Mouse (Mus musculus) limb, embryonic 13.5 days (tissue): Measurements from ENCODE around the gene Tsks. TPM values are rescaled to one million over a fixed set of nuclear protein-coding genes. Genes with fewer than 3 reads are reported as not detected.

Experiments used
- ATAC-seq: fragments of 200-750 bp; cut with Nextera tagmentation; 2 replicates; pipeline ENCODE4 v1.8.0; 2017; ENCODE audit warnings: low read depth, moderate number of reproducible peaks, moderate TSS enrichment; ENCODE audit not compliant: low FRiP score
- H3K27ac ChIP-seq: fragments of 300-500 bp; sonication (generic); 2 replicates; pipeline ENCODE4 v1.5.1; 2015; ENCODE audit warnings: inconsistent platforms, mild to moderate bottlenecking, moderate library complexity
- H3K27me3 ChIP-seq: fragments of 300-500 bp; sonication (generic); 2 replicates; pipeline ENCODE4 v1.6.1; 2015; ENCODE audit warnings: mild to moderate bottlenecking, inconsistent platforms
- H3K36me3 ChIP-seq: fragments of 300-500 bp; sonication (generic); 2 replicates; pipeline ENCODE4 v1.6.1; 2015; ENCODE audit warnings: inconsistent platforms, mild to moderate bottlenecking, moderate library complexity
- H3K4me1 ChIP-seq: fragments of 300-500 bp; sonication (generic); 2 replicates; pipeline ENCODE4 v1.6.1; 2015; ENCODE audit warnings: inconsistent platforms
- H3K4me2 ChIP-seq: fragments of 300-500 bp; sonication (generic); replicated peaks from 2 replicates; pipeline ENCODE4 v1.6.1; 2015; ENCODE audit warnings: inconsistent platforms, mild to moderate bottlenecking, moderate library complexity
- H3K4me3 ChIP-seq: fragments of 300-500 bp; sonication (generic); 2 replicates; pipeline ENCODE4 v1.5.1; 2015; ENCODE audit warnings: moderate library complexity, mild to moderate bottlenecking, inconsistent platforms
- H3K9ac ChIP-seq: fragments of 300-500 bp; sonication (generic); 2 replicates; pipeline ENCODE4 v1.6.1; 2015; ENCODE audit warnings: mild to moderate bottlenecking, inconsistent platforms
- H3K9me3 ChIP-seq: fragments of 300-500 bp; sonication (generic); 2 replicates; pipeline ENCODE4 v1.6.1; 2016; ENCODE audit warnings: inconsistent platforms
- WGBS: fragments of 180-500 bp; shearing (Covaris S2); methylation state at CpG from one replicate; pipeline ENCODE4 v1.1.7; 2015; 5-methylcytosine and 5-hydroxymethylcytosine counted together
- polyA plus RNA-seq: library from polyadenylated mRNA; unstranded; fragments of >200 nt; fragmentation: Nextera tagmentation; extraction: Ambion mirVana; gene quantifications from 2 replicates; pipeline ENCODE4 v1.2.1, GENCODE M21; 2015

The Tsks gene
- polyA plus RNA-seq, 1 experiment from 2014 or later, result 0.25 TPM

GRCm38 (mm10) chr7:45004546-45004945 lies 61.5 kb downstream of the Tsks start:
- H3K27me3 ChIP-seq, result no peaks in the 10 kb centered on the region
- 43% methylated on average over 3 of the region's 3 CpGs for WGBS
- no peak overlapping the region for H3K4me3 ChIP-seq
- peaks cover 99% of the 10 kb centered on the region for H3K36me3 ChIP-seq
- H3K4me2 ChIP-seq, result no peak overlapping the region
- no peaks in the 10 kb centered on the region for H3K9me3 ChIP-seq
- no peak overlapping the region for H3K9ac ChIP-seq
- no peak for ATAC-seq
- H3K4me1 ChIP-seq, result peaks cover 9% of the 10 kb centered on the region
- H3K27ac ChIP-seq, result peak overlapping the region; percentile 39; the same call in 1 of the 2 replicates

GRCm38 (mm10) chr7:45005321-45005992 lies 62.5 kb downstream of the Tsks start:
- ATAC-seq, result no peak
- Histone ChIP-seq H3K4me1 (0 out of 2 replicates have a peak, but pooled peaks cover 4% of the 10 kb centered on the region), H3K4me3 (no peak overlapping the region), H3K27ac (no peak overlapping the region), H3K27me3 (no peaks in the 10 kb centered on the region), H3K9ac (0 out of 2 replicates have a peak overlapping the region, but pooled peaks have one; percentile 45), H3K4me2 (no peak overlapping the region), H3K9me3 (no peaks in the 10 kb centered on the region), H3K36me3 (peaks cover 99% of the 10 kb centered on the region)
- 88% methylated on average over 6 of the region's 6 CpGs for WGBS

GRCm38 (mm10) chr7:45006503-45006902 lies 63.5 kb downstream of the Tsks start:
- Histone ChIP-seq H3K9me3 (no peaks in the 10 kb centered on the region), H3K4me3 (no peak overlapping the region), H3K27ac (no peak overlapping the region), H3K4me2 (no peak overlapping the region), H3K9ac (no peak overlapping the region), H3K36me3 (peaks cover 98% of the 10 kb centered on the region), H3K27me3 (no peaks in the 10 kb centered on the region), H3K4me1 (0 out of 2 replicates have a peak, but pooled peaks cover 4% of the 10 kb centered on the region)
- ATAC-seq, result no peak
- 92% methylated on average over 12 of the region's 12 CpGs for WGBS

GRCm38 (mm10) chr7:45007141-45007540 lies 64.1 kb downstream of the Tsks start:
- no peak overlapping the region for H3K9ac ChIP-seq
- no peaks in the 10 kb centered on the region for H3K9me3 ChIP-seq
- H3K27ac ChIP-seq, result no peak overlapping the region
- H3K27me3 ChIP-seq, result no peaks in the 10 kb centered on the region
- H3K4me2 ChIP-seq, result no peak overlapping the region
- 0 out of 2 replicates have a peak, but pooled peaks cover 4% of the 10 kb centered on the region for H3K4me1 ChIP-seq
- WGBS, result 96% methylated on average over 29 of the region's 29 CpGs
- no peak overlapping the region for H3K4me3 ChIP-seq
- H3K36me3 ChIP-seq, result peaks cover 98% of the 10 kb centered on the region
- no peak for ATAC-seq

Other genes starting within 250 kb of the Tsks start
- not detected in 2 replicates for gene Izumo2, start 234.5 kb upstream of the Tsks start, polyA plus RNA-seq
- gene Vrk3, start 194.8 kb upstream of the Tsks start, polyA plus RNA-seq, result 35.0 and 37.2 TPM in 2 replicates
- gene Zfp473, start 192.2 kb upstream of the Tsks start, polyA plus RNA-seq, result 1.7 and 1.8 TPM in 2 replicates
- 97.3 and 102 TPM in 2 replicates for gene Nup62, start 127.1 kb upstream of the Tsks start, polyA plus RNA-seq
- 1.4 and 2.5 TPM in 2 replicates for gene Il4i1, start 126.8 kb upstream of the Tsks start, polyA plus RNA-seq
- gene Atf5, start 126.5 kb upstream of the Tsks start, polyA plus RNA-seq, result 3.2 and 3.6 TPM in 2 replicates
- gene Akt1s1, start 94.2 kb upstream of the Tsks start, polyA plus RNA-seq, result 112 and 122 TPM in 2 replicates
- gene Tbc1d17, start 94.1 kb upstream of the Tsks start, polyA plus RNA-seq, result 86.0 and 90.5 TPM in 2 replicates
- gene Pnkp, start 86.1 kb upstream of the Tsks start, polyA plus RNA-seq, result 33.1 and 33.9 TPM in 2 replicates
- gene Ptov1, start 73.4 kb upstream of the Tsks start, polyA plus RNA-seq, result 502 and 514 TPM in 2 replicates
- 118 and 119 TPM in 2 replicates for gene Med25, start 50.5 kb upstream of the Tsks start, polyA plus RNA-seq
- gene Fuz, start 47.1 kb upstream of the Tsks start, polyA plus RNA-seq, result 23.0 and 25.8 TPM in 2 replicates
- 76.1 and 81.6 TPM in 2 replicates for gene Ap2a1, start 13.7 kb upstream of the Tsks start, polyA plus RNA-seq
- gene Cpt1c, start 31.6 kb downstream of the Tsks start, polyA plus RNA-seq, result 33.9 and 35.0 TPM in 2 replicates
- gene Prmt1, start 43.4 kb downstream of the Tsks start, polyA plus RNA-seq, result 670 and 703 TPM in 2 replicates
- gene Irf3, start 54.4 kb downstream of the Tsks start, polyA plus RNA-seq, result 94.6 and 96.8 TPM in 2 replicates
- gene Bcl2l12, start 55.5 kb downstream of the Tsks start, polyA plus RNA-seq, result 77.3 and 78.4 TPM in 2 replicates
- gene Scaf1, start 73.2 kb downstream of the Tsks start, polyA plus RNA-seq, result 38.6 and 40.7 TPM in 2 replicates
- gene Rras, start 74.8 kb downstream of the Tsks start, polyA plus RNA-seq, result 27.5 and 29.1 TPM in 2 replicates
- gene Prr12, start 109.7 kb downstream of the Tsks start, polyA plus RNA-seq, result 14.5 and 15.3 TPM in 2 replicates
- 71.2 and 71.4 TPM in 2 replicates for gene Nosip, start 119.2 kb downstream of the Tsks start, polyA plus RNA-seq
- 22.3 and 24.5 TPM in 2 replicates for gene Prrg2, start 119.5 kb downstream of the Tsks start, polyA plus RNA-seq
- gene Rcn3, start 149.0 kb downstream of the Tsks start, polyA plus RNA-seq, result 462 and 483 TPM in 2 replicates
- 44.0 and 45.4 TPM in 2 replicates for gene Fcgrt, start 160.6 kb downstream of the Tsks start, polyA plus RNA-seq
- 1,512 and 1,535 TPM in 2 replicates for gene Rps11, start 181.2 kb downstream of the Tsks start, polyA plus RNA-seq
- gene Rpl13a, start 185.6 kb downstream of the Tsks start, polyA plus RNA-seq, result 1,305 and 1,326 TPM in 2 replicates
- 0.60 and 0.75 TPM in 2 replicates for gene Gm45713, start 193.0 kb downstream of the Tsks start, polyA plus RNA-seq
- 1.0 and 1.2 TPM in 2 replicates for gene Flt3l, start 193.2 kb downstream of the Tsks start, polyA plus RNA-seq
- 86.9 and 87.1 TPM in 2 replicates for gene Pih1d1, start 211.1 kb downstream of the Tsks start, polyA plus RNA-seq
- gene Aldh16a1, start 211.4 kb downstream of the Tsks start, polyA plus RNA-seq, result 45.1 and 46.4 TPM in 2 replicates
- gene Slc17a7, start 220.7 kb downstream of the Tsks start, polyA plus RNA-seq, result 0.19 and 0.23 TPM in 2 replicates
- not detected in 2 replicates for gene Gfy, start 236.4 kb downstream of the Tsks start, polyA plus RNA-seq
- gene Pth2, start 237.8 kb downstream of the Tsks start, polyA plus RNA-seq, result not detected in 2 replicates